Mouse (Mus musculus) neutrophil, adult 65 days (primary cell): Measurements from ENCODE around the gene Cactin. TPM values are rescaled to one million over a fixed set of nuclear protein-coding genes. Genes with fewer than 3 reads are reported as not detected.

Experiments used
- total RNA-seq: library from RNA; stranded (reverse); gene quantifications from 2 replicates; pipeline ENCODE4 v1.2.4, GENCODE M21; 2023

The Cactin gene
- total RNA-seq, result 26.4 and 33.1 TPM in 2 replicates

GRCm38 (mm10) chr10:81320550-81321347 is at the start of gene Cactin:
Cactin (plus strand) TSS chr10:81321103.

GRCm38 (mm10) chr10:81291511-81292104 is 29.3 kb upstream of the Cactin start, which contains the start of gene Tjp3:
Tjp3 (minus strand) TSS chr10:81291581.

GRCm38 (mm10) chr10:81292554-81293333 is 28.2 kb upstream of the Cactin start, which contains the start of gene Pip5k1c:
Pip5k1c (plus strand) TSS chr10:81292963.

GRCm38 (mm10) chr10:81328386-81328785 is 7.5 kb downstream of the Cactin start, which contains the start of gene Tbxa2r:
Tbxa2r (plus strand) TSS chr10:81328731.

GRCm38 (mm10) chr10:81342686-81343505 is 22.0 kb downstream of the Cactin start, which contains the start of gene Gipc3:
Gipc3 (minus strand) TSS chr10:81343266.

GRCm38 (mm10) chr10:81350351-81351063 is 29.6 kb downstream of the Cactin start, which contains the start of gene Hmg20b:
Hmg20b (minus strand) TSS chr10:81350480.

GRCm38 (mm10) chr10:81356991-81357844 is 36.3 kb downstream of the Cactin start, which contains the start of gene Mfsd12:
Mfsd12 (plus strand) TSS chr10:81357491.

DNA sequence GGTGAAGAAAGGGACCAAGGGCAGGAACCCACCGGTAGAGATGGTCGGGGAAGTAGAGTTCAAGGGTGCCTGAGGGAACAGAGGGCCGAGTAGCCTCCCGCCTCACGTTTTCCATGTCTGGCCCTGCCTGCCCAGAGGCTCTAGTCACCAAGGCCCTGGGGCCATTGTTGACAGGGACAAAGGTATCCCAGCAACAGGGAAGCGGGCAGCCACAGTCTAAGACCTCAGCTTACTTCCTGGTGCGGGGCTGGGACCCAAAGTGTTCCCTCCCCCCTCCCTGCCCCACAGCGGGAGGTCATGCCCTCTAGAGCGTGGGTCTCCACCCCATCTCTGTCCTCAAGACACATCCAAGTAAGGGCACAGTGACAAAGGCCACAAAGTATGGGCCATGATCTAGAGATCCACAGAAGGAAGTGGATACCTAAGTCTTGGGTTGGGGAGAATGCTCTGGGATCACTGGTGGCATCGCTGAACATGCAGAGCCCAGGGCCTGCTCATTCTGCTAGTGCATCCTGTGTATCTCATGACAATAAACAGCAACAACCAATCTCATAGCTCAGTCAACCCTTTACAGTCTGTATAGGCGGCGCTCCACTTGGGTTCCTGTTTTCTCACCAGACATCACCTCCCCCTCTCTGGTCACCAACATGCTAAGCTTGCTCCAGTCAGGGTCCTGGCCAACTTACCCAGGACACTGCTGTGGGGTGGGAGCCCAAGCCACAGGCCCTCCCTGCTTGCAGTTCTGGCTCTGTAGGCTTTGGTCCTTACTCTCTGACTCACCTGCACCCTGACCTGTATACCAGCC is 45.0 kb downstream of the Cactin start, which contains the start of gene 4930404N11Rik:
Gene 4930404N11Rik, minus strand, starts transcription at position 145 of the 805 bp plus-strand sequence.

Other genes with a start within 250 kb of the Cactin start
- gene Creb3l3, start 222.2 kb upstream of the Cactin start, total RNA-seq, result 0.25 and 0.34 TPM in 2 replicates
- 72.4 and 96.2 TPM in 2 replicates for gene Map2k2, start 215.2 kb upstream of the Cactin start, total RNA-seq
- gene Zbtb7a, start 185.9 kb upstream of the Cactin start, total RNA-seq, result 58.8 and 72.8 TPM in 2 replicates
- gene Pias4, start 153.2 kb upstream of the Cactin start, total RNA-seq, result 27.7 and 33.9 TPM in 2 replicates
- gene Eef2, start 144.5 kb upstream of the Cactin start, total RNA-seq, result 599 and 665 TPM in 2 replicates
- gene Dapk3, start 138.1 kb upstream of the Cactin start, total RNA-seq, result 22.3 and 31.6 TPM in 2 replicates
- not detected in 2 replicates for gene 4930442H23Rik, start 137.3 kb upstream of the Cactin start, total RNA-seq
- gene Nmrk2, start 119.1 kb upstream of the Cactin start, total RNA-seq, result not detected in 2 replicates
- gene Atcay, start 90.3 kb upstream of the Cactin start, total RNA-seq, result not detected in 2 replicates
- 0.14 and 0.54 TPM in 2 replicates for gene Zfr2, start 87.9 kb upstream of the Cactin start, total RNA-seq
- 5.3 and 8.3 TPM in 2 replicates for gene Matk, start 68.2 kb upstream of the Cactin start, total RNA-seq
- 20.7 and 28.0 TPM in 2 replicates for gene Mrpl54, start 54.2 kb upstream of the Cactin start, total RNA-seq
- gene Apba3, start 54.1 kb upstream of the Cactin start, total RNA-seq, result 21.8 and 26.0 TPM in 2 replicates
- 6.9 and 8.6 TPM in 2 replicates for gene Tjp3, start 29.5 kb upstream of the Cactin start, total RNA-seq
- gene Pip5k1c, start 28.1 kb upstream of the Cactin start, total RNA-seq, result 89.4 and 124 TPM in 2 replicates
- 0.47 TPM in 1 of 2 replicates, not detected in the other for gene Tbxa2r, start 7.6 kb downstream of the Cactin start, total RNA-seq
- not detected in 2 replicates for gene Gipc3, start 22.2 kb downstream of the Cactin start, total RNA-seq
- gene Hmg20b, start 29.4 kb downstream of the Cactin start, total RNA-seq, result 38.3 and 47.1 TPM in 2 replicates
- gene Mfsd12, start 36.4 kb downstream of the Cactin start, total RNA-seq, result 26.6 and 28.7 TPM in 2 replicates
- gene 4930404N11Rik, start 44.7 kb downstream of the Cactin start, total RNA-seq, result 6.0 and 7.1 TPM in 2 replicates
- gene Fzr1, start 57.4 kb downstream of the Cactin start, total RNA-seq, result 50.3 and 54.1 TPM in 2 replicates
- 22.1 and 26.0 TPM in 2 replicates for gene Dohh, start 63.3 kb downstream of the Cactin start, total RNA-seq
- 2.0 and 2.2 TPM in 2 replicates for gene Gm48551, start 63.4 kb downstream of the Cactin start, total RNA-seq
- 0.91 TPM in 1 of 2 replicates, not detected in the other for gene Gm48552, start 67.9 kb downstream of the Cactin start, total RNA-seq
- gene Smim24, start 71.9 kb downstream of the Cactin start, total RNA-seq, result 5.1 and 6.8 TPM in 2 replicates
- gene Nfic, start 134.5 kb downstream of the Cactin start, total RNA-seq, result 60.2 and 61.9 TPM in 2 replicates
- not detected in 2 replicates for gene Celf5, start 161.6 kb downstream of the Cactin start, total RNA-seq
- 94.5 and 145 TPM in 2 replicates for gene Ncln, start 175.3 kb downstream of the Cactin start, total RNA-seq
- gene S1pr4, start 179.0 kb downstream of the Cactin start, total RNA-seq, result 74.1 and 98.5 TPM in 2 replicates
- gene Gna15, start 203.1 kb downstream of the Cactin start, total RNA-seq, result 27.7 and 31.6 TPM in 2 replicates
- 6.3 and 7.7 TPM in 2 replicates for gene Gna11, start 224.1 kb downstream of the Cactin start, total RNA-seq
- gene Aes, start 238.4 kb downstream of the Cactin start, total RNA-seq, result 259 and 315 TPM in 2 replicates